In genomic region chr13:41219687-41220303, GRCm38 (mm10) we compare ENCODE assay signal across 10 mouse cellular contexts. TPM values are rescaled to one million over a fixed set of nuclear protein-coding genes. Genes with fewer than 3 reads are reported as not detected.
DNase-seq lines count a peak whose midpoint lies in the region; ATAC-seq lines count a peak whose summit lies in the region.
"Had no signal": no experiment of that assay in that cellular context is flagged by ENCODE, and none has a peak within 500 bp of the region (broad histone marks: within the 10 kb centered on the region; RNA-seq: fewer than 3 reads in every experiment).

No protein-coding gene starts in this region.

- H3K27me3 ChIP-seq in heart, embryonic 16.5 days (ENCODE audit: control insufficient read depth, insufficient read depth, low read length), result peaks cover 2% of the 10 kb centered on the region; the same call in 1 of the 2 replicates
- H3K27me3 ChIP-seq in liver, embryonic 16.5 days (ENCODE audit: control insufficient read depth, insufficient read depth, low read depth, low read length), result peaks cover 12% of the 10 kb centered on the region

- 3% methylated on average over 39 of the region's 39 CpGs for WGBS in heart, embryonic 16.5 days
- 4% methylated on average over 37 of the region's 39 CpGs for WGBS in liver, embryonic 16.5 days (ENCODE audit: insufficient replicate concordance)

- no peaks in the 10 kb centered on the region for H3K36me3 ChIP-seq in heart, embryonic 16.5 days (ENCODE audit: control insufficient read depth, insufficient read depth)
- no peaks in the 10 kb centered on the region for H3K36me3 ChIP-seq in liver, embryonic 16.5 days (ENCODE audit: control insufficient read depth, insufficient read depth)
- H3K36me3 ChIP-seq: G1E had no signal

- DNase-seq in heart, adult 11 months, result peak; percentile 88
- no peak for DNase-seq in heart, postnatal 36 days
- DNase-seq in right cerebral cortex, postnatal 4 days, result peak; percentile 60
- DNase-seq in right cerebral cortex, postnatal 14 days, result no peak
- no peak for DNase-seq in urinary bladder, adult 18-20 months (ENCODE audit: low spot score in 2 of 2)
- DNase-seq in gastrocnemius, adult 18-20 months (ENCODE audit: low spot score), result no peak

- H3K4me2 ChIP-seq in heart, embryonic 16.5 days (ENCODE audit: low read depth, low read length), result peak overlapping the region; percentile 83
- peak overlapping the region; percentile 60 for H3K4me2 ChIP-seq in liver, embryonic 16.5 days (ENCODE audit: low read depth, low read length)

- H3K4me1 ChIP-seq in heart, embryonic 16.5 days (ENCODE audit: control insufficient read depth, insufficient read depth, low read length), result no peaks in the 10 kb centered on the region
- no peaks in the 10 kb centered on the region; the same call in 1 of the 2 replicates for H3K4me1 ChIP-seq in liver, embryonic 16.5 days (ENCODE audit: control insufficient read depth, low read depth, low read length)

- peak overlapping the region; percentile 51 for H3K4me3 ChIP-seq in heart, embryonic 16.5 days (ENCODE audit: low read length)
- H3K4me3 ChIP-seq in liver, embryonic 16.5 days (ENCODE audit: low read depth, low read length), result peak overlapping the region; percentile 61

- peak overlapping the region; percentile 28 for H3K9ac ChIP-seq in heart, embryonic 16.5 days (ENCODE audit: low read length)
- H3K9ac ChIP-seq in liver, embryonic 16.5 days (ENCODE audit: low read depth, low read length), result peak overlapping the region; percentile 57

- peak; percentile 18; the same call in 1 of the 2 replicates for ATAC-seq in heart, embryonic 16.5 days (replicated peaks; ENCODE audit: extremely low read depth, insufficient read depth, low FRiP score)
- ATAC-seq in liver, embryonic 16.5 days (ENCODE audit: low read depth), result peak; percentile 19

- H3K27ac ChIP-seq in heart, embryonic 16.5 days (ENCODE audit: low read length), result no peak overlapping the region
- no peak overlapping the region for H3K27ac ChIP-seq in liver, embryonic 16.5 days (ENCODE audit: low read length)

- intact Hi-C loops in heart, postnatal 36 days (cut with DNase I), result no loop called here

- H3K9me3 ChIP-seq in heart, embryonic 16.5 days (replicated peaks; ENCODE audit: control insufficient read depth, low read length), result peaks cover 15% of the 10 kb centered on the region
- H3K9me3 ChIP-seq in liver, embryonic 16.5 days (replicated peaks; ENCODE audit: control insufficient read depth, low read length), result no peaks in the 10 kb centered on the region

RNA-seq across cellular contexts. Expression of gene Elovl2, which starts 0.4 kb away (rescaled TPM):
- total RNA-seq in heart, postnatal 36 days (2021), result under 1 TPM in 1 of 2 experiments, not detected in 1; 0.08 TPM
- 0.45 and 0.56 TPM in 2 replicates for polyA plus RNA-seq in heart, embryonic 16.5 days (2015; fragmentation: Nextera tagmentation; extraction: Ambion mirVana)
- 47.5 and 50.6 TPM in 2 replicates for polyA plus RNA-seq in liver, embryonic 16.5 days (2015; fragmentation: Nextera tagmentation; extraction: Ambion mirVana)
- under 1 TPM; 0.05 to 0.12 TPM for total RNA-seq in gastrocnemius, adult 18-20 months (2021)
- polyA plus RNA-seq: G1E had no signal

RNA-seq across cellular contexts. Expression of gene Smim13, which starts 29.8 kb away (rescaled TPM):
- total RNA-seq in heart, postnatal 36 days (2021), result 10 to 100 TPM; 23.6 to 25.0 TPM
- polyA plus RNA-seq in heart, embryonic 16.5 days (2015; fragmentation: Nextera tagmentation; extraction: Ambion mirVana), result 10.1 and 10.4 TPM in 2 replicates
- 4.5 and 4.8 TPM in 2 replicates for polyA plus RNA-seq in liver, embryonic 16.5 days (2015; fragmentation: Nextera tagmentation; extraction: Ambion mirVana)
- total RNA-seq in gastrocnemius, adult 18-20 months (2021), result 10 to 100 TPM; 37.3 to 37.5 TPM

RNA-seq across cellular contexts. Expression of gene Gm17364, which starts 54.0 kb away (rescaled TPM):
- total RNA-seq in heart, postnatal 36 days (2021), result not detected
- not detected in 2 replicates for polyA plus RNA-seq in heart, embryonic 16.5 days (2015; fragmentation: Nextera tagmentation; extraction: Ambion mirVana)
- not detected in 2 replicates for polyA plus RNA-seq in liver, embryonic 16.5 days (2015; fragmentation: Nextera tagmentation; extraction: Ambion mirVana)
- not detected for total RNA-seq in gastrocnemius, adult 18-20 months (2021)
- total RNA-seq: G1E; hematopoietic stem cell, adult 5-6 weeks had no signal
- polyA plus RNA-seq: G1E had no signal

Comparison
In these comparisons a context has a peak if more than half of its experiments do, and no peak if none do; other contexts are left out.
1. DNase-seq: peak in heart, adult 11 months (single experiment) and right cerebral cortex, postnatal 4 days (single experiment); none in heart, postnatal 36 days (0 of 2), right cerebral cortex, postnatal 14 days (single experiment), urinary bladder, adult 18-20 months (0 of 2) and gastrocnemius, adult 18-20 months (single experiment).